Comparison of ENCODE assay signal across 20 mouse cellular contexts in the genomic region with DNA sequence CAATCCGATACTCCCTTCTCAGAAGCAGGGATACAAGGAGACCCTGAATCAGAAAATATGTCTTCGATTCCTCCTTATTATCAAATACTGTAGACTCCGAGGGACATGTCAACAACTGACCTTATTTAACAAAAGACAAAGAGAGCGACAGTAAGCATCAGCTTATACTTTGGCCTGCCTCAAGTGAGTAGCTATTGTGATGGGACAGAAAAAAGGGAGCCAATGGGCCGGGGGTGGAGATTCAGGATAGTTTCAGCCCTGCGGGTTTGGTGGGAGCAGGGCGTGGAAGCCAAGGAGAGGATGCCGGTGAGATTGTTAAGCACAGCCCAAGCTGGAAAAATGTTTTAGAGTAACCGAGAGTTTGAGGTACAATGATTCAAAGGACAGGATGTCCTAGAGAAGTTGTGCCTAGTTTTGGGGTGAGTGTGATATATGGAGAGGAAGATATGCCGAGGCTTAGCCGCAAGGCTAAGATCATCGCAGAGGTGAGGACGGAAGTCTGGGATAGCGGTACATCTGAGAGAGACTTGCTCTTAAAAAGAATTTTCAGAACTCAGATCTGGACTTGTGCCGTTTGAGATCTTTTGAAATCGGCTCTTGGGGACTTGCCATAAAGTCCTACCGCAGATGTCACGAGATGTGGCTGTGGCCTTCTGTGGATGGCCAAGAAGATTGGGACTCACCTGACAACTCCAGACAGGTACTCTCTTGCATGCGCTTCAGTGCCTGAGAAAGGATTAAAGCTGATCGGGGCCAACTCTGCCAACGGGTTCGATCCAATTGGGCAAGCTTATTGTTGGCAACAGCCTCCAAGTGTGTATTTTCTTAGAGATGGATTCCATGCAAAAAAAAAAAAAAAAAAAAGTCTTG.
"Had no signal": no experiment of that assay in that cellular context is flagged by ENCODE, and none has a peak within 500 bp of the region (broad histone marks: within the 10 kb centered on the region; RNA-seq: fewer than 3 reads in every experiment).

No protein-coding gene starts in this region.

- H3K36me3 ChIP-seq: limb, embryonic 10.5 days; limb, embryonic 13.5 days; midbrain, embryonic 12.5 days; midbrain, embryonic 15.5 days; neural tube, embryonic 12.5 days; neural tube, embryonic 15.5 days had no signal

- H3K4me1 ChIP-seq: neural tube, embryonic 12.5 days; neural tube, embryonic 15.5 days had no signal

- H3K27ac ChIP-seq: layer of hippocampus, adult 2 months; limb, embryonic 10.5 days; limb, embryonic 13.5 days; liver, embryonic 14.5 days; macrophage; midbrain, embryonic 12.5 days; midbrain, embryonic 15.5 days; neural tube, embryonic 12.5 days; neural tube, embryonic 15.5 days had no signal

- ATAC-seq: liver, postnatal 0 days; lung, postnatal 0 days; midbrain, embryonic 15.5 days had no signal

- H3K4me3 ChIP-seq: layer of hippocampus, adult 2 months; limb, embryonic 10.5 days; limb, embryonic 13.5 days; midbrain, embryonic 12.5 days; midbrain, embryonic 15.5 days; neural tube, embryonic 12.5 days; neural tube, embryonic 15.5 days had no signal

- H3K27me3 ChIP-seq: limb, embryonic 13.5 days; midbrain, embryonic 12.5 days; midbrain, embryonic 15.5 days; neural tube, embryonic 12.5 days; neural tube, embryonic 15.5 days had no signal

- H3K9me3 ChIP-seq: limb, embryonic 10.5 days; limb, embryonic 13.5 days; midbrain, embryonic 12.5 days; midbrain, embryonic 15.5 days; neural tube, embryonic 12.5 days; neural tube, embryonic 15.5 days had no signal

- DNase-seq: kidney, adult 9 months; kidney, postnatal 25 days; layer of hippocampus, adult 9-11 months; liver, postnatal 0 days; lung, embryonic 14.5 days; retina, postnatal 1 day; right cerebral cortex, postnatal 25 days; spleen, adult 18-20 months; thymus, postnatal 36 days had no signal

- H3K4me2 ChIP-seq: limb, embryonic 13.5 days; liver, embryonic 11.5 days; lung, embryonic 14.5 days; midbrain, embryonic 12.5 days; midbrain, embryonic 15.5 days; neural tube, embryonic 12.5 days; neural tube, embryonic 15.5 days had no signal

- H3K9ac ChIP-seq: limb, embryonic 13.5 days; liver, embryonic 14.5 days; liver, postnatal 0 days; lung, embryonic 14.5 days; midbrain, embryonic 12.5 days; midbrain, embryonic 15.5 days; neural tube, embryonic 12.5 days; neural tube, embryonic 15.5 days had no signal
